Mouse (Mus musculus) kidney, adult 11 months (tissue): ENCODE results near the gene Zranb1.

ENCODE experiments used
- DNase-seq: peaks from one replicate; pipeline ENCODE4 v3.0.0; 2022

Gene Zranb1

DNA sequence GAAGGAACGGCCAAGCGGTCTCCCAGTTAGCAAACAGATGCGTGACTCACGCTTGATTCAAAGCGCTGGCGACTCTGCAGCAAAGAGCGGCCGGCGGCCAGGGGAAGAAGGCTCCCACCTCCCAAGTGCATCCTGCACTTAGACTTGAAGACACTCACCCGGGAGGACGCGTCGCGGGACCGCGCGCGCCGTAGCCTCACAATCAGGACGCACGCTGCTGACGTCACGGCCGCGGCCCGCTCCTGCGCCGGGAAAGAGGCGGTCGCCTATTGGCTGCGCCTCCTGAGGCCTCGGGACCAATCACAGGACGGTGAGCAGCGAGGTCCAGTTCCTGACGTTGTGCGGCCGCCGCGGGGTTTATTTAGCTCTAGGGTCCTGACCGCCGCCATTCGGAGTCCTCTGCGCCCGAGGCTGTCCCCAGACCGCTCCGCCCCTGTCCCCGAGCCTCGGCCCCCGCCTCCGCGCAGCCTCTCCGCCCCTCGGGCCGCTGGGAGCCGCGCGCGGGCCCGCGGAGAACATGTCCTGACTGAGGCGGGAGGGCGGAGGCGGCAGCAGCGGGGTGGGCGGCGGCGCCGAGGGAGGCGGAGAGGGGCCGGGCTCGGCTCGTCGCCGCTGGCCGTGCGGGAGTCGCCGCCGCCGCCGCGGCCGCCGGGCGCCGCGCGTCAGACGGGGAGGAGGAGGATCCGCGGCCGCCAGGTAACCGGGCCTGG lies at the start of gene Zranb1:
Gene Zranb1, plus strand, starts transcription at position 293 of the 710 bp plus-strand sequence.
- DNase-seq: peak; percentile 98

DNA sequence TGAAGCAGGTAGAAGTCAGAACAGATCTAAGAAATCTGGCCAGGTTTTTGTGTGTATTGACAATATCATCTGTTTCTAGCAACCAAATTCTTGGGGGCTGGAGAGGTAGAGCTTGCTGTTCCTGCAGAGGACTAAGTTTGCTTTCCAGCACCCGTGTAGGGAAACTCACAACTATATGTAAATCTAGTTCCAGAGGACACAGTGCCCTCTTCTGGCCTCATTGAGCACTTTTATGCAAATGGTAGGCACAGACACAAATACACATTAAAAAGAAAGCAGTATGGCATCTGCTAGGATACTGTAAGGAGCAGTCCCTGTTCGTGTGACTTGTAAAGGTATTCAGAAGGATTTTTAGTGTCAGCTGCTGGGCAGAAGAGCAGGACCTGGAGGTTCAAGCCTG lies 48.6 kb upstream of the Zranb1 start:
- no peak for DNase-seq

DNA sequence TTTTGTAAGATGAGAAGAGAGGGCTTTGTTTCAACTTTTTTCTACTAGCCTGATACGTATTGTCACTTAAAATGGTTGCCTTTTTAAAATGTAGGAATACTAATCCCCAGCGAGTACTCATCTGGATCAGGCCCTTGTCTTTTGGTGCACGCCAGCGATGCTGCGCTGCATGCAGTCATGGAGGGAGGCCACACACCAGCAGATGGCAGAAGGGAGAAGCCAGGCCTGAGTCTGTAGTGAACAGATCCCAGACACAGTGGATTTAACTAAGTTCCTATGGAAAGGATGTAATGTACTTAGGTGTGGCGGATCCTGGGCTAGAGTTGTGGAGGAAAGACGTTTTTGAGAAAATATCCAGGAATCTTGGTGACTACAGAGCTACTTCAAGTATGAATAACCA lies 46.9 kb upstream of the Zranb1 start:
- no peak for DNase-seq

DNA sequence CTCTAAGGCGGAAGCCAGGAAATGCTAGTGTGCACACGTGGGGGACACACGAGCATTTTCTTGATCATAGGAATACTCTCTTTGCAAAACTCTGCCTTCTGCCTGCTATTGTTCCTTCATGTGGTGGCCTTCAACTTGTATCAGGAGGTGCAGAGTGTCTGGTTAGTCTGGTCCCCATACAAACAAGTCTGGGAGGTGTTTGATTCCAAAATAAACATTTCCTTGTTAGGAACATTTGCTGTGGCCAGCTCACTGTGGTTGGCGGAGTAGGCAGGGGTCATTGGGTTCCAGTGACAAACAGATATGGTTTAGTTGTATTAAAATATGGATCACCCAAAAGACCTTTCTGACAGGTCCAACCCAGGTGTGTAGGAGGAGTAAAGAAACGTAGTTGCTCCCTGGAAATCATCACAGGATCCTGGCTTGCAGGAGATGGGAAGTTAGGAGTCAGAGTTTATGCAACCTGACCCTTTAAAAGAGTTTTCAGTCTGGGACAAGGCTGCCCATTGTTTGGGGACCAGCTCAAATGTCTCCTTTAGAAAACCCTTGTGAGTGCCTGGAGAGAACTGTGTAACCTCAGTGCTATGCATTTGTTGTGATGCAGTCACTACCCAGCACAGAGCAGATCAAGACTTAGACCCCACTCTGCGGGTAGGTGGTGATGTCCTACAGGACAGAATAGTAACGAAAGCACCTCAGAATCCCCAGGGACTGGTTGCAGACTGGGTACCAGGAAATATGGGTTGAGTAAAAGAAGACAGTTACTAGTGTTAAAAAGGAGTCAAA lies 43.7 kb upstream of the Zranb1 start:
- DNase-seq: no peak

DNA sequence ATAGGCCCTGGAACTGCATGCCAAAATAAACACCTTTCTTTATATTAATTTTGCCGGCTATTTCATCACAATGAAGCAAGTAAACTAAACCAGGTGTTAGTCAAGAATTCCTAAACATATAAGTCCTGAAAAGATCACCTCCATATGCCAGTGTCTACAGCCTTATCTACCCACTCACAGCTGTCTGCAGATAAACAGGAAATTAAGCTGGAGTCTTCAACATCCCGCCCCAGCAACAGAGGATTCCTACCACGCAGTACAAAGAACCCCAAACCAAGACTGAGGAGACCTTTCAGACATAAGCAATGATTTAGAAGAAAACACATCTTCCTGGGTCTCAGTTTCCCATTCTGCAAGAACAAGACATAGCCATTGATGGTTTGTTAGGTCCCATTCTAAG lies 42.9 kb upstream of the Zranb1 start:
- DNase-seq: no peak

DNA sequence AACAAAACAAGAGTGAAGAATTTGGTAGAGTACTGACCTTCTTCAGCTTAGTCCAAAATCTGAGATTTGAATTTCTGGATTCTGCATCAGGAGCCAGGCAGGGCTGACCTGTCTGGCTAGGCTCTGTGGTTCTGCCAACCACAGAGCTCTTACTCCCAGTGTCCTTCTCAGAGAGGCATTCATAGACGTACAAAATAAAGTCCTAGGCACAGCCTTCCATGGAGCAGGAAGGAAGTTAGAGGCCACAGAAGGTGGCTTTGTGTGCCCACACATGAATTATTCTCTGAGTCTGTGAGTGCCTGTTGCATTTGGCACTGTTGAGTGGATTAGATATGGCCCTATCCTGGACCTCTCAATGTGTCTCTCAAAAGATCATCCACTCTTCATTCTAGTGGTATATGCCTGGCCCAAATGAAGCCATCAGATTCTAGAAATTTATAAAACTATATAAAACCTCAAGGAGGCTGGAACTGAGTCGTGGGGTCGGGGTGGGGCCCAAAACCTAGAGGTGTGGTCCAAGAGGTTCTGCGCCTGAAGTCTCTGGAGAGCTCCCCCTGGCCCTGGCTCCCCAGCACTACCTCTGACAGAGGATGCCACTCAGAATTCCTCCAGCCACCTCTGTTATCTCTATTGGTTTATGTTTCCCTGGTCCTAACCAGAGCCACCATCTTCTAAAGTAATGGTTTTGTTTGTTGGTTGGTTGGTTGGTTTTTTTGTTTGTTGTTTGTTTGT lies 42.3 kb upstream of the Zranb1 start:
- DNase-seq: no peak

DNA sequence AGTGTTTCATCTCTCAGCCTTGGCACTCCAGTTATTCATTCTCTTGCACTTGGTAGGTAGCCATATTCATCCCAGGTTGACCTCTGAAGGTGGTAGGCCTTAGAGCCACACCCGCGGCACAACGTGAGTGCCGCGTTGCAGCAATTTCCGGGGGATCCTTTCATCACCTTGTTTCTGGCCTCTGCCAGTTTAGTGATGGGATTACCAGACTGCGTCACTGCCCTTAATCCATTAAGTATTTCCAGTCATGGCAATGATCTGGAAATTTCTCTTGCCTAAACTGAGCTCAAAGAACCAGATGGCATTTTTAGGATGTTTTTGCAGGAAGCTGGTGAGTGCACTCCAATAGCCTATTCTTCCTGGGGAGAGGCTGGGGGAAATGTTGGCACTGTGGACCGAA lies 41.3 kb upstream of the Zranb1 start:
- no peak for DNase-seq

DNA sequence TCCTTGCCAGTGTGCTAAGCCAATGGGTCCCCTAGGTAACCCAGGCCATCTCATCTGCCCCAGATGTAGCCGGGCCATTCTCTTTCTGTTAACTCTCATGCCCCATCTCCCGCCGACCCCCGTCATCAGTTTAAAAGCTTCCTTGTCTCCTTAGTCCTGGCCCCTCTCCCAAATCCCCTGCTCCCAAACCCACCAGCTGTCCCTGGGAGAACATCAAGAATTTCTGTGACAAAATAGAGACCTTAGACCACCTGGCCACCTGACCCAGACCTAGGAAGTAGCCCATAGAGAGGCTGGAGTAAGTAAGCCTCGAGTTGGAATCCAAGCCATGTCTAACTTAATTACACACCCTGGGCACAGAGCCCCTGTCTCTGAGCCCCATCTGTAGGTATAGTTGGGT lies 40.7 kb upstream of the Zranb1 start:
- no peak for DNase-seq

DNA sequence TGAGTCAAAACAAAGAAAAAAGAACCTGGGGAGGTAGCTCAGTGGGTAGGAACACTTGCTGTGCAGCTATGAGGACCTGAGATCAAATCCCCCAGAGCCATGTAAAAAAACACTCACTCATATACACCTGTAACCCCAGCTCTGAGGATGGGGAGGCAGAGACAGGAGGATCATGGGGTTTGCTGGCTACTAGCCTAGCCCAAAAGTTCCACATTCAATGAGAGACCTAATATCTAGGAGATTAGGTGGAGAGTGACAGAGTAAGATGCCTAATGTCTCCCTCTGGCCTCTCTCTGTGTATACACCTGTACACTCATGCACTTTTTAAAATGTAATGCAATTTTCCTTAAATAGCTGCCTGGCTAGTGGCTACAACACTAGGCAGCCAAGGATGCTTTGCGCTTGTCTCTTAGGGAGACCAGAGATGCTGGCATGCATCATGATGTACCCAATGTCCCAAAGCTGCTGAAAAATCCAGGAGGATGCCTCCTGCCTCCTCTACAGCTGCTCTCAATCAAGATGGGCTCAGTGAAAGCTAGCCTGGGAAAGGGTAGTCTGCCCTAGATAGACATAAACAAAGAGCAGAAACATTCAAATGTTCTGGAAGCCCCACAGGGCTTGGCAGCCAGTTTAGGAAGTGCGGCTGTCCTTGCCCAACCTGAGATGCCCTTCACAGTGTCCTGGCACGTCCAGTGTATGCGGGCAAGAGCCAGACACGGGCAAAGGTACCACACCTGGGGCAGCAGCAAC lies 39.2 kb upstream of the Zranb1 start:
- DNase-seq: peak; percentile 67

DNA sequence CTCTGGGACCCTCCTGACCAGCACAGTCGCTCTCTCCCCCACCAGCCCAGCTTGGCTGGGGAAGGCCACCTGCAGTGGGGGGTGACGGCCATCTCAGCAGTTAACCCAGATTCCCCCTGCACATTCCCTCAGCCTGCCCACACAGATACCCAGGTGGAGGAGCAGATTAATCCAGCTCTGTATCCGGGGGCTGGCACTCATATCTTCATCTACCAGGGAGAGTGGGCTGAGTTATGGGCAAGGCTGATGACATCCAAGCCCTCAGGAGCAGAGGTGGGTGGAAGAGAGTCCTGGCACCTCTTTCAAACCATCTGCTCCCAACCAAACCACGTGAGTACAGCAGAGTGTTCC lies 38.7 kb upstream of the Zranb1 start:
- DNase-seq: no peak

DNA sequence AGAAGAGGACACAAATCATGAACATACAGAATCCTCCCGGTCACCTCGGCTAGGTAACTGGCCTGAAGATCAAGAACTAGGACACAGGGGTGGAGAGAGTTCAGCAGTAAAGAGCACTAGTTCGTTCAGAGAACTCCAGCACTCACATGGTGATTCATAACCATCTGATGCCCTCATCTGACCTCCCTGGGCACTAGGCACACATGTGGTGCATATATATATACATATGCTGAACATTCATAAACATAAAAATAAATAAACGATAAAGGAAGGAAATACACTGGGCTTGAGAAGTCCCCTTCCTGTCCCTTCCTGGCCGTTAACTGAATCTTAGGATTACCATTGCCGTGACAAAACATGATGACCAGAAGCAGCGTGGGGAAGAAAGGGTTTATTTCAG lies 38.1 kb upstream of the Zranb1 start:
- DNase-seq: no peak

DNA sequence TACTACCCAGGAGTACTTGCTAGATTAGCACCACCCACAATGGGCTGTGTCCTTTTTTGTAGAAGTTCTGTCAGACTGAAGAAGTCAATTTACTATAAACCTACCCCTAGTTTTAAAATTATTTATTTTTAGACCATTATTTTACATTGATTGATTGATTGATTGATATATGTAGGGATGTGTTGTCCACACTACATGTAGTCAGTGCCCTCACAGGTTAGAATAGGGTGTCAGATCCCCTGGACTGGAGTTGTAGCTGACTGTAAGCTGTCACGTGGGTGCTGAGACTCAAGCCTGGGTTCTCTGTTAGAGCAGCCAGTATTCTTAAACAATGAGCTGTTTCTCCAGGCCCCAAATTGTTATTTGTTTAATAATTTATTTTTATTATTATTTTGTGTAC lies 37.6 kb upstream of the Zranb1 start:
- no peak for DNase-seq

DNA sequence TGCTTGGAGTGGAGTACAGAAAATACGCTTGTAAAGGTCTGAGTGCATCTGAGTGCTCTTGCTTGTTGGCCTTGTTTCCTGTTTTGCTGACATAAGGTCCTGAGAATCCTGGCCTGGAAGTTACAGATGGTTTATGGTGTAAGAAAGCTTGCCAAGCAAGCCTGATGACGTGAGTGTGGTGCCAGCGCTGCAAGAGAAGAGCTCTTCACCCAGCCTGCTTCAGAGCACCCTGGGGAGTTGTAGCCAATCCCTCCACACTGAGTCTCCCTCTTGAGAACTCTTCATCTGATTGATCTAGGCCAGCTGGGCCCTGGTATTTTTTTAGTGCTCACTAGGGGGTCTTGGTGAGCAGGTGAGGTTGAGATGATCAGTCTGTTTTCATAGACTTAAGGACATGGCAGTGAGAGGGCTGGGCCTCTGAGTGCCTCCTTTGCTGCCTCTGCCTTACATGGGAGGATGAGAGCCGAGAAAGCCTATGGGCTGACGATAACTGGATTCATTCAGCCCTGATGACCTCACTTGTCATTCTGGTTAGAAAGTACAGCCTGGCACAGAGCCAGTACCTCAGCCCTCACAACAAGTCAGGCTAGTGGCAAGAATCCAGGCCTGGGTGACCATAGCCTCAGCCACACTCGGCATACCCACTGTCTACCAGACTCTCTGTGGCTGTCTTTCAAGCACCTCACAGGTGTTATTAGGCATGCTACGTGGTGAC lies 35.9 kb upstream of the Zranb1 start:
- DNase-seq: no peak

DNA sequence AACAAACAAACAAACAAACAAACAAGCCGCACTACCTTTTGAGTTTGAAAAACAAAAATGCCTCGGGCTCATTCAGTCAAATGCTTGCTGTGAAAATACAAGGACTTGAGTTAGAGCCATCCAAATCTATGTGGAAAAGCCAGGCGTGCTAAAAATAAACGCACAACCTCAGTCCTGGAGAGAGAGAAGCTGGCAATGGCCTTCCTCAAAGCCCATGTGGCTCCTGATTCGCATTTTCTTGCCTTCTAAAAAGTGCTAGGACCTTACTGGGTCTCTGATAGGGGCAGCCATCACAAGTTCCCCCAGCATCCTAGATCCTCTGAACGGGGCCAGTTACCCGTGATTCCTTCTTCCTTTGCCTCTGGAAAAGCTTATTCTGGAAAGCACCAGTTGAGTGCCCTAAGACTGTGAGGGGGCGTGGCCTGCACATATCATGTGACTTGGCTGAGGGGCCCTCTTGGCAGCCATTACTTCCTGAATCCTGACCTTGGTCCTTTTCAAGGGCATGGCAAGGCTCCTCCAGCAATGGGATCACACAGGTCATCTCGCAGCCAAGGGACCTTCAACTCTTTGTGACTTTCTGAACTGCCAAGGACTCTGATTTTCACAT lies 34.6 kb upstream of the Zranb1 start:
- DNase-seq: peak; percentile 64

DNA sequence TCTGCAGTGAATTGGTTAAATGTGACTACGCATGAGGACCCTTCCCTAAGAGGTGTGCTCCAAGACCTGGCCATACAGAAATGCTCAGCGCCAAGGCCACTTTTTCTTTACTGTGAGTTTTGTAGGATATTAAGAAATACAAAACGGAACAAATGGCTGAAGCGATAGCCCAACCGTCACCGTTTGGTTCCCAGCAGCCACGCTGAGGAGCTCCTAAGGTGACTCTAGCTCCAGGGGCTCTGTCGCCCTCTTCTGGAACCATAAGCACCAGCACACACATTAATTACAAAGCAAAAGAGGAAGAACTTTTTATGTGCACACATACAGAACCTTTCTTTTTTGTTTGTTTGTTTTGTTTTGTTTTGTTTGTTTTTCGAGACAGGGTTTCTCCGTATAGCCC lies 33.7 kb upstream of the Zranb1 start:
- no peak for DNase-seq

DNA sequence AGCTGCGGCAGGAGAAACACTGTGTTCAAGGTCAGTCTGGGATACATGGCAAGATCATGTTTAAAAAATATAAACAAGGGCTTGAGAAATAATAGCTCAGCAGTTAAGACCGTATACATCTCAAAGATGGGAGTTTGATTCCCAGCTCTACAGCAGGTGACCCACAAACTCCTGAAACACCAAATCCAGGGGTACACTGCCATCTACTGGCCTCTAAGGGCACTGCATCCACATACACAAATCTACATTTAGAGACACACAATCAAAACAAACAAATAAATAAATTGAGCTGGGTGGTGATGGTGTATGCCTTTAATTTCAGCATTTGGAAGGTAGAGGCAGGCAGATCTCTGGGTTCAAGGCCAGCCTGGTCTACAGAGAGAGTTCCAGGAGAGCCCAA lies 32.7 kb upstream of the Zranb1 start:
- DNase-seq: no peak

DNA sequence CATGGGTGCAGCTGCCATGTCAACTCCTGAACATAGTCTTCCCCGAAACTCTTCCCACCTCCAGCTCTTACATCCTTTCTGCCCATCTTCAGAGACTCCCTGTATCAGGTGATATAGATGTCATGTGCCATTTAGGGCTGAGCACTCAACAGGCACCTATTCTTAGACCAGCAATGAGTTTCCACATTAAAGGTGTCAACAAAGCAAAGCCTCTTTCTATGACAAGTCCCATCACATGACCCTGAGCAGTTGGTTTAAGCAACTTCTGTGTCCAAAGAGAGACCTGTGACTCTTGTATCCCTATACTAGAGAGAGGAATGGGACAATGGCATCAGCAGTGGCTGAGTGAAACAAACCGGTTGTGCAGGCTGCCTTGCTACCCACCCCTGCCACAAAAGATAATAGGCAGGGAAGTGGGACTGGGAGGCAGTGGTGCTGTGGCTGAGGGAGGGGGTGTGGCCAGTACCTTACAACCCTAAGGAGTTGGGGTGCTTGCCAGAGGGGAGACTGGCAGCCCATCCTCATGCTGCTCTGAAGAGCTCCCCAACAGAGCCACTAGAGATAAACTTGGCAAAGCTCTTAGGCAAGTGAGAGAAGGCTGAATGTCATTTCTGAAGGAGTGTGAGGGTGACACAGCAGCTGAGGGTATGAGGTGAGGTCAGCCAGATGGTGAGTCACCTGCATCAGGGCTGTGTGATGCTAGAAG lies 30.0 kb upstream of the Zranb1 start:
- DNase-seq: no peak

DNA sequence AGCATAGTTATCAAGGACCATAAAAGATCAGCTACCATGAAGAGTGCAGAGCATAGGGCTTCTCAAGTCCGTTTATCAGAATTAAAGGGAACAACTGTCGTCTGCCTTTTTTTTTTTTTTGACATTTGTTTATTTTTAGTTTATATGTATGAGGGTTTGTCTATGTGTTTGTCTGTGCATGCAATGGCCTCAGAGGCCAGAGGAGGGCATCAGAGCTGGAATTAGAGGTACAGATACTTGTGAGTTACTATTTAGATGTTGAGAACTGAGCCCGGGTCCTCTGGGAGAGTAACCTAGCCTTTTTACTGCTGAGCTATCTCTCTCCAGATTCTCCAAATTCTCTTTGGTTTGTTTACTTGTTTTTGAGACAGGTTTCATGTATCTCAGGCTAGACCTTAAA lies 27.1 kb upstream of the Zranb1 start:
- no peak for DNase-seq

DNA sequence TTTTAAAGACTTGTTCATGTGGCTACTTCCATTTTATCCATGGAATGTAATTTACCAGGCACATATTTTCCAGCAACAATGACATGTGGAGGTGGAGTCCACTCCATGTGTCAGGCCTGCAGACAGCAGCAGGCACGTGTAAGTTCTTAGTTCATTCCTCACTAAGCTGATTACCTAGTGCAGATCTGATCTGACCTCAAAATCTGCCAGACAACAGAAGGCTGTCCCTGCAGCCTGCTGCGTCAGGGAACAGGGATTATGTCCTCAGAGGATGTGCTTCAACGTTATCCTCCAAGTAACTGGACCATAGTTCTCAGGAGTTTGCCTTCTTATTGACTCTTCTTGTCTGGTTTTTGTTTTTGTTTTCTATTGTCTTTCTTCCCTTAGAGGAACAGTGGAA lies 9.0 kb upstream of the Zranb1 start:
- DNase-seq: no peak

DNA sequence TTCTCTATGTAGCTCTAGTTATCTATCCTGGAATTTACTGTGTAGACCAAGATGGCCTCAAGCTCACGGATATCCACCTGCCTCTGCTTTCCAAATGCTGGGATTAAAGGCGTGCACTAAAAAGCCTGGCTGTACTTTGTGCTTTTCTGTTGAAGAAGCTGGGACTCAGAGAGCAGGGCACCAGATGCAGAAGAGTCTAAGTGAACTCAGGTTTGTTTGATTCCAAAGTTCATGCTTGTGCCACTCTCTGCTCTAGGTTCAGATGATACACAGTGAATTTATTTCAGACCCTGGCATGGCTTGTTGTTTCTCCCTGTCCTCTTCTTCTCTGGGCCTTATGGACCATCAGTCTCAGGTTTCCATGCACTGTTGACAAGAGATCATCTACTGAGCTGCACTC lies 5.7 kb upstream of the Zranb1 start:
- DNase-seq: peak; percentile 20

DNA sequence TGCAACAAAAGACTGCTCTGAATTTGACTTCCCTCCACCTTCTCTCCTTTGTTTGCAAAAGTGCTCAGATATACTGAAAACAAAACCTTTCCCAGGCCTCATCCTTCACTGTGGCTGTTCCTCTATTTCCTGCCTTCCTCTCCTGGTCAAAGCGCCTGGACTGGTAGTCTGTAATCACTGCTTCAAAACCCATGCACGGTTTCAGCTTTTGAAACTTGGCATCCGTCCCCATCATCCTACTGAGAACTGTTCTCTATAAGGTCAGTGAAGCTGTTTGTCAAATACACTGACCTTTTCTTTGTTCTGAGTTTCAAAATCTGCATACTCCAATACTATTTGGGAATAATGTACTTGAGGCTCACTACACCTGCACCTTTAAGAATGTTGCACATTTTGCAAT lies 3.7 kb upstream of the Zranb1 start:
- DNase-seq: no peak

DNA sequence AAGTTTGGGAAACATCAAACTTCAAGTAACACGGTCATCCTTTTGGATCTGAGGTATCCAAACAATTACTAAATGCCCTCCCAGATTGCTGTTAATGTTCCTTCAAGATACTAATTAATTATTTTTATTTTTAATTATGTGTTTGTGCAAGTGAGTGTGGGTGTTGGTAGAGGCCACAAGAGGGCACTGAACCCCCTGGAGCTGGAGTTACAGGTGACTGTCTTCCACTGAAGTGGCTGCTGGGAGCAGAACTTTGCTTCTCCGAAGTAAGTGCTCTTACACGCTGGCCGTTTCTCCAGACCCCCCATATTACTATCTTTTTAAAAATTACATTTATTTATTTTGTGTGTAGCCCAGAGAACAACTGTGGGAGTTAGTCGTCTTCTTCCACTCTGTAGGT lies 887 bp upstream of the Zranb1 start:
- peak; percentile 7 for DNase-seq
